Mouse (Mus musculus): ENCODE results near the gene Ackr3.

- no peak for TF ChIP-seq CTCF (IDR thresholded peaks at IDR 0.05; ENCODE audit: insufficient read depth, low read depth, low read length)
- no peak for TF ChIP-seq POLR2A (IDR thresholded peaks at IDR 0.05; ENCODE audit: insufficient read depth, low read depth, low read length)
Observed at GRCm38 (mm10) chr1:90230611-90231010, 26.8 kb downstream of the Ackr3 start.
